Mouse (Mus musculus): ENCODE results near the gene Hsp90ab1. TPM values are rescaled to one million over a fixed set of nuclear protein-coding genes. Genes with fewer than 3 reads are reported as not detected.
A peak's percentile ranks its signal among the peaks of the same experiment; 100 is the strongest.

Hsp90ab1 gene
- polyA plus RNA-seq, 1 experiment from 2014 or later = 1,628 TPM

DNA sequence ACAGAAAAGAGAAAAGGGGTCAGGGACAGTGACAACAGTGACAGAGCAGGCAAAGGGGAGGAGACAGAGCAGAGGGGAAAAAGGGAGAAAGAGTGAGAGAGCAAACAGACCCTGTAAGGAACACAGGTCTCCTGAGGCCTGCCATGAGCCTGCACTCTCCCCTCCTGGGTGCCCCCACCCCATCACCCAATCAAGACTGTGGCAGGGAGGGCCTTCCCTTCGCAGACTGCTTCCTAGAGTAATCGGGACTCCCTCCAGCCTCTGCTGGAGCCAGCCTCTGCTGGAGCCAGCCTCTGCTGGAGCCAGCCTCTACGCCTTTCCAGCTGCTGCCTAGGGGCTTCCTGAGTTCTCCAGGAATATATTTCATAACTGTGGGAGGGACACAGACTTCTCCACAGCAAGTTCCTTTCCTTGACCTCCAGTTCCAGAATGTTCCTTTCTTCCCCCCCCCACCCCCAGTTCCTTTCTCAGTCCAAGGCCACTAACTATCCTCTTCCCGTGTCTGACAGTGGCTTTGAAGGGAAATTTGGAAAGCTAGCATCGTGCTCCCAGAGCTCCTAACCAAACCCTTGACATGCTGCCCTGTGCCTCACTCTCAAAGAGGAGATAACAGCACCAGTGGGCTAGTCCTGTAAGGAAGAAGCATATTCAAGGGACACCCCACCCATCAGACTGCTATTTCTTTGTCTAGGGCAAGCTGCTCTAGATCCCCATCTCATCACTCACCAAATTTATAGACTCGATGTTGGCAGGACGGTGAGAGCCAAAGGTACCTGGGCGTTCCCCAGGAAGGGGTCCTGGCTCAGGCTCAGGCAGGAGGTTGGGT lies 19.7 kb upstream of the Hsp90ab1 start:
- no peak overlapping the region for H3K27ac ChIP-seq (ENCODE audit: low read depth)
- ATAC-seq (replicated peaks; ENCODE audit: low FRiP score, low TSS enrichment, low read depth) (no peak), DNase-seq (ENCODE audit: low spot score) (no peak)
- WGBS = 52% methylated on average over 8 of the region's 8 CpGs
- H3K4me3 ChIP-seq (ENCODE audit: low read depth, low read length) = no peak overlapping the region
- H3K36me3 ChIP-seq (ENCODE audit: control insufficient read depth, insufficient read depth, low read length) = peaks cover 6% of the 10 kb centered on the region; the same call in 1 of the 2 replicates
- H3K27me3 ChIP-seq (replicated peaks; ENCODE audit: control insufficient read depth, insufficient read depth, low read length) = 0 out of 2 replicates have a peak, but pooled peaks cover 2% of the 10 kb centered on the region
- H3K4me2 ChIP-seq (ENCODE audit: low read length) = peak overlapping the region; percentile 96
- no peaks in the 10 kb centered on the region for H3K9me3 ChIP-seq (ENCODE audit: control insufficient read depth, low read length)
- H3K4me1 ChIP-seq (replicated peaks; ENCODE audit: control insufficient read depth, insufficient read depth, low read length) = peaks cover 52% of the 10 kb centered on the region
- H3K9ac ChIP-seq (ENCODE audit: low read length) = peak overlapping the region; percentile 27; the same call in 1 of the 2 replicates

DNA sequence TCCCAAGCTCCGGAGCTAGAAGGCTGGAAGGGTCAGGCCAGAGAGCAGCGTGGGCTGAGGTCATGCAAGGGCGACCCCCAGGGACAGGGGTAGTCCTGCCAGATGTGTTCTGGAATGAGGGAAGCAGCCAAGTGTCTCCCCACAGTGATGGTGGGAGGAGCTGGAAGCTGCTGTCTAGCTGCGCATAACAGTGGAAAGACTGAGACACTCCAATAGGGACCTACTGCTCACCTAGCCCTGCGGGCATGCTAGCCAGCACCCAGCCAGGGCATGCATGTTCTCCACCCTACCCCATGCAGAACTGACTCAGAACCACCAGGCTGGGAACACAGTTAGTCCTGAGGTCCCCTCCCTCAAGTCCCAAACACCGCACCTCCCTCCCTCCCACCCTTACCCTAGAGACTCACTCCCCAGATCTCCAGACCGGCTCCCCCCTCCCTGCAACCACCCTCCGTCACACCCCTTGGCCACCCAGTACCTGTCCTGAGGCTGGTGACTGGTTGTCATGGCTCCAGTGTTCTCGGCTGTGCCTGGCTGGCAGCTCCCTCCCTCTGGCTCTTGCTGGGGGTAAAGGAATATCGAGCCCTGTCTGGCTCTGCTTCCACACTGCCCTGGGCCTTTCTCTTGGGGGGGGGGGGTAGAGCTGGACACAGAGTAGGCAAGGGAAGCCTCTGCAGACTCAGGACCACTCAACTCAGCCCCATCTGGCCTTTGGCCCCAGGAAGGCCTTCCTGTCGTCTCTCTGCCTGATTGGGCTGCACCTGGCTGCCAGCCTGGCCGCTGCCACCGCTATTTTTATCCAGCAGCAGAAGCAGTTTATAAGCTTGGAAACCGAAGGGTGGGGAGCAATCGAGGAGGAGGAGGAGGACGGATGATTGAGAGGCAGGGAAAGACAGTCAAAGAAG lies 18.9 kb upstream of the Hsp90ab1 start:
- WGBS = 46% methylated on average over 16 of the region's 16 CpGs
- H3K4me1 ChIP-seq (replicated peaks; ENCODE audit: control insufficient read depth, insufficient read depth, low read length) = peaks cover 48% of the 10 kb centered on the region
- DNase-seq (ENCODE audit: low spot score) (no peak), ATAC-seq (replicated peaks; ENCODE audit: low FRiP score, low TSS enrichment, low read depth) (no peak)
- no peak overlapping the region for H3K4me3 ChIP-seq (ENCODE audit: low read depth, low read length)
- H3K9me3 ChIP-seq (ENCODE audit: control insufficient read depth, low read length) = no peaks in the 10 kb centered on the region
- H3K27me3 ChIP-seq (replicated peaks; ENCODE audit: control insufficient read depth, insufficient read depth, low read length) = 0 out of 2 replicates have a peak, but pooled peaks cover 2% of the 10 kb centered on the region
- peak overlapping the region; percentile 21 for H3K4me2 ChIP-seq (ENCODE audit: low read length)
- peaks cover 6% of the 10 kb centered on the region; the same call in 1 of the 2 replicates for H3K36me3 ChIP-seq (ENCODE audit: control insufficient read depth, insufficient read depth, low read length)
- no peak overlapping the region for H3K27ac ChIP-seq (ENCODE audit: low read depth)
- H3K9ac ChIP-seq (ENCODE audit: low read length) = peak overlapping the region; percentile 27; the same call in 1 of the 2 replicates

DNA sequence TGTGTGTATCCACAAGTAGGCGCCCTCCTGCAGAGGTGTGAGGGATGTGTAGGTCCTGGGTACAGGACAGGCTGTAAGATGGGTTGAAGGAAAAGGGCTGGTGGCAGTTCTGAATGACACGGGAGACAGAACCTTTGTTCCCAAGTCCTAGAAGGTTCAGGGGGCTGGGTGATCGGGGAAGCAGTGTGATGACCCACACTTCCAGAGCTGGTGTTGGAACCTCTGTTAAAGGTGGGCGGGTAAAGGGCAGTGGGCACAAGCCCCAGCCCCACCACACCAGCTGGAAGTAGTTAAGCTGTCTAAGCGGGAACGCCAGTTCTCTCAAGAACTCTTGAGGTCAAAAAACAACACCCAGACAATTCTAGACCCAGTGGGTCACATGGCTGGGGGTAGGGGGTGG lies 17.3 kb upstream of the Hsp90ab1 start:
- Histone ChIP-seq H3K4me3 (ENCODE audit: low read depth, low read length) (no peak overlapping the region), H3K4me1 (replicated peaks; ENCODE audit: control insufficient read depth, insufficient read depth, low read length) (peaks cover 40% of the 10 kb centered on the region), H3K27ac (ENCODE audit: low read depth) (no peak overlapping the region), H3K36me3 (ENCODE audit: control insufficient read depth, insufficient read depth, low read length) (peaks cover 12% of the 10 kb centered on the region; the same call in 1 of the 2 replicates), H3K9ac (ENCODE audit: low read length) (no peak overlapping the region), H3K9me3 (ENCODE audit: control insufficient read depth, low read length) (peaks cover 4% of the 10 kb centered on the region; the same call in 1 of the 2 replicates), H3K4me2 (ENCODE audit: low read length) (no peak overlapping the region), H3K27me3 (replicated peaks; ENCODE audit: control insufficient read depth, insufficient read depth, low read length) (0 out of 2 replicates have a peak, but pooled peaks cover 2% of the 10 kb centered on the region)
- 73% methylated on average over 6 of the region's 6 CpGs for WGBS
- ATAC-seq (replicated peaks; ENCODE audit: low FRiP score, low TSS enrichment, low read depth) (no peak), DNase-seq (ENCODE audit: low spot score) (no peak)

DNA sequence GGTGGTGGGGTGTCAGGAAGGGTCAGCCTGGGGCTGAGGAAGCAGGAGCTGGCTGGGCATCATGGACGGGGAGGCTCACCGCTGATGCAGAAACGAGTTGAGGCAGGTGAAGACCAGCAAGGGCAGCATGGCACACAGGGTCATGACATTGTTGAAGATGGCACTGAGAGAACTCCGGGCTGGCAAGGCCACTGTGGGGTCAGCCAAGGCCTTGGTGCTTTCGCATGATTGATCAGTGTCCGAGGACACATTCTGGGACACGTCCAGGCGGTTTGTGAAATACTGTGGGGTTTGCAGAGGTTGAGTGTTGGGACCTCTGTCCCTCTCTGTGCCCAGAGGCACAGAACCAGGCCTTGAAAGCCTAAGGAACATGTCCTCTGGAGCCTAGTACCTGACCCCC lies 16.8 kb upstream of the Hsp90ab1 start:
- Histone ChIP-seq H3K27me3 (replicated peaks; ENCODE audit: control insufficient read depth, insufficient read depth, low read length) (0 out of 2 replicates have a peak, but pooled peaks cover 2% of the 10 kb centered on the region), H3K9ac (ENCODE audit: low read length) (no peak overlapping the region), H3K4me3 (ENCODE audit: low read depth, low read length) (no peak overlapping the region), H3K36me3 (ENCODE audit: control insufficient read depth, insufficient read depth, low read length) (peaks cover 12% of the 10 kb centered on the region; the same call in 1 of the 2 replicates), H3K4me1 (replicated peaks; ENCODE audit: control insufficient read depth, insufficient read depth, low read length) (peaks cover 42% of the 10 kb centered on the region), H3K4me2 (ENCODE audit: low read length) (no peak overlapping the region), H3K27ac (ENCODE audit: low read depth) (no peak overlapping the region), H3K9me3 (ENCODE audit: control insufficient read depth, low read length) (peaks cover 4% of the 10 kb centered on the region; the same call in 1 of the 2 replicates)
- ATAC-seq (replicated peaks; ENCODE audit: low FRiP score, low TSS enrichment, low read depth) (no peak), DNase-seq (ENCODE audit: low spot score) (no peak)
- WGBS = 91% methylated on average over 8 of the region's 8 CpGs

DNA sequence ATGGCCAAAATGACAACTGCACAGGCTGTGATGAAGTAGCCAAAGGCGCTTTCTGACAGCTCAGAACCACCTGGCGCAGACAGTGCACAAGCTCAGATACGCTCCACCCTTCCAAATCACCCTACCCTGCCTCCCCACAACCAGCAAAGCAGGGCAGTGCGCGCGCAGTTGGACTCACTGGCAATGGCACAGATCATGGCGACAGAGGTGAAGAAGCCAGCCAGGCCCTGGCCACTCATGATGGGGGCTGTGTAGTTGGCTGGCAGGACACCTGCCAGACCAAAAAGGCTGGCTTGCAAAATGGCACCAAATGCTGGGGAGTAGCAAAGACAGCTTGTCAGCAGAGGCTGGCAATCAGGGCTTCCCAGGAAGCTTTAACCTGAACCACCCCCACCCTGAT lies 16.2 kb upstream of the Hsp90ab1 start:
- H3K4me3 ChIP-seq (ENCODE audit: low read depth, low read length) = no peak overlapping the region
- no peak for ATAC-seq (replicated peaks; ENCODE audit: low FRiP score, low TSS enrichment, low read depth)
- DNase-seq (ENCODE audit: low spot score) = no peak
- peaks cover 4% of the 10 kb centered on the region; the same call in 1 of the 2 replicates for H3K9me3 ChIP-seq (ENCODE audit: control insufficient read depth, low read length)
- peaks cover 42% of the 10 kb centered on the region for H3K4me1 ChIP-seq (replicated peaks; ENCODE audit: control insufficient read depth, insufficient read depth, low read length)
- H3K4me2 ChIP-seq (ENCODE audit: low read length) = no peak overlapping the region
- H3K27ac ChIP-seq (ENCODE audit: low read depth) = no peak overlapping the region
- H3K27me3 ChIP-seq (replicated peaks; ENCODE audit: control insufficient read depth, insufficient read depth, low read length) = 0 out of 2 replicates have a peak, but pooled peaks cover 1% of the 10 kb centered on the region
- peaks cover 12% of the 10 kb centered on the region; the same call in 1 of the 2 replicates for H3K36me3 ChIP-seq (ENCODE audit: control insufficient read depth, insufficient read depth, low read length)
- H3K9ac ChIP-seq (ENCODE audit: low read length) = no peak overlapping the region
- WGBS = 96% methylated on average over 7 of the region's 7 CpGs

DNA sequence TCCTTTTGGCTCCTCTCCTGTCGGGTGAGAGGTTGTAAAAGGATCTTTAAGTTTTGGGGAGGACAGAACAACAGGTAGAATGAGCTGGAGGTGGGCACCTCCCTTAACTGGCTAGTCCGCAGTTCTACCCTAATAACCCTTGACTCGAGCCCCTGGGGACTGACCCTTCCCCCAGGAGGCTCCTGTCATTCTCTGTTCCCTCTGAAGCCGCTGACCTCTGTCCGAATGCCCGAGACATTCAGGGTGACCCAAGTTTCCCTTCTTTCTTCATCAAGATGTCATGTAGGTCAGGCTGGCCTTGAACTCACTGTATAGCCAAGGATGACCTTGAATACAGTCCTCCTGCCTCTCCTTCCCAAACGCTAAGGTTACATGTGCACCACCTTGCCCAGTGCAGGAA lies 15.3 kb upstream of the Hsp90ab1 start:
- ATAC-seq (replicated peaks; ENCODE audit: low FRiP score, low TSS enrichment, low read depth) = no peak
- peaks cover 4% of the 10 kb centered on the region; the same call in 1 of the 2 replicates for H3K9me3 ChIP-seq (ENCODE audit: control insufficient read depth, low read length)
- no peak for DNase-seq (ENCODE audit: low spot score)
- no peak overlapping the region for H3K4me3 ChIP-seq (ENCODE audit: low read depth, low read length)
- peaks cover 42% of the 10 kb centered on the region for H3K4me1 ChIP-seq (replicated peaks; ENCODE audit: control insufficient read depth, insufficient read depth, low read length)
- H3K27ac ChIP-seq (ENCODE audit: low read depth) = no peak overlapping the region
- 95% methylated on average over 7 of the region's 7 CpGs for WGBS
- H3K4me2 ChIP-seq (ENCODE audit: low read length) = no peak overlapping the region
- H3K9ac ChIP-seq (ENCODE audit: low read length) = no peak overlapping the region
- peaks cover 12% of the 10 kb centered on the region; the same call in 1 of the 2 replicates for H3K36me3 ChIP-seq (ENCODE audit: control insufficient read depth, insufficient read depth, low read length)
- no peaks in the 10 kb centered on the region for H3K27me3 ChIP-seq (replicated peaks; ENCODE audit: control insufficient read depth, insufficient read depth, low read length)

DNA sequence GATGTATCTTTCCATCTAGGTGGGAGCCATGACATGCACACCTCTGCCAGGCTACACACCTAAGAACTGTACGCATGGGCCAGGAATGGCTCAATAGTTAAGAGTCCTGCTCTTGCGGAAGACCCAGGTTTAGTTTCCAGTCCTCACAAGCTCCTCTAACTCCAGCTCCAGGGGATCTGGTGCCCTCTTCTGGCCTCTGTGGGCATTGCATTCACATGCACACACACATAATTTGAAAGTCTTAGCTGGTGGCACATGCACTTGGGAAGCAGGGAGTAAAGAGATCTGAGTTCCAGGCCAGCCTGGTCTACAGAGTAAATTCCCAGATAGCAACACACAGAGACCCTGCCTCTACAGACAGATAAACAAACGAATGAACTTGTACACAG lies 13.4 kb upstream of the Hsp90ab1 start:
- WGBS = 99% methylated on average over 3 of the region's 3 CpGs
- no peaks in the 10 kb centered on the region for H3K27me3 ChIP-seq (replicated peaks; ENCODE audit: control insufficient read depth, insufficient read depth, low read length)
- H3K27ac ChIP-seq (ENCODE audit: low read depth) = peak overlapping the region; percentile 89; the same call in 1 of the 2 replicates
- no peak for ATAC-seq (replicated peaks; ENCODE audit: low FRiP score, low TSS enrichment, low read depth)
- no peak overlapping the region for H3K9ac ChIP-seq (ENCODE audit: low read length)
- H3K9me3 ChIP-seq (ENCODE audit: control insufficient read depth, low read length) = peaks cover 4% of the 10 kb centered on the region; the same call in 1 of the 2 replicates
- DNase-seq (ENCODE audit: low spot score) = no peak
- H3K4me3 ChIP-seq (ENCODE audit: low read depth, low read length) = no peak overlapping the region
- peaks cover 12% of the 10 kb centered on the region; the same call in 1 of the 2 replicates for H3K36me3 ChIP-seq (ENCODE audit: control insufficient read depth, insufficient read depth, low read length)
- H3K4me2 ChIP-seq (ENCODE audit: low read length) = no peak overlapping the region
- H3K4me1 ChIP-seq (replicated peaks; ENCODE audit: control insufficient read depth, insufficient read depth, low read length) = peaks cover 35% of the 10 kb centered on the region
